Mouse (Mus musculus): ENCODE results near the gene Cyp46a1. TPM values are rescaled to one million over a fixed set of nuclear protein-coding genes. Genes with fewer than 3 reads are reported as not detected.

The Cyp46a1 gene
- total RNA-seq (2023), result not detected

GRCm38 (mm10) chr12:108333895-108334445 lies at the start of gene Cyp46a1:
Gene Cyp46a1, plus strand, starts transcription at chr12:108334381.

GRCm38 (mm10) chr12:108305812-108306794 lies 28.1 kb upstream of the Cyp46a1 start, which contains the start of gene Hhipl1:
Gene Hhipl1, plus strand, starts transcription at chr12:108306270.

GRCm38 (mm10) chr12:108370596-108371428 lies 36.6 kb downstream of the Cyp46a1 start, which contains the start of gene Eml1:
Gene Eml1, plus strand, starts transcription at chr12:108370957.

Other genes starting within 250 kb of the Cyp46a1 start
- 10 to 100 TPM; 51.0 to 54.2 TPM for gene Setd3, start 155.1 kb upstream of the Cyp46a1 start, total RNA-seq (2023)
- 10 to 100 TPM; 54.7 to 58.2 TPM for gene Ccnk, start 154.8 kb upstream of the Cyp46a1 start, total RNA-seq (2023)
- gene Ccdc85c, start 59.0 kb upstream of the Cyp46a1 start, total RNA-seq (2023), result under 1 TPM; 0.27 to 0.31 TPM
- gene Hhipl1, start 28.1 kb upstream of the Cyp46a1 start, total RNA-seq (2023), result not detected
- under 1 TPM; 0.42 to 0.46 TPM for gene Eml1, start 36.6 kb downstream of the Cyp46a1 start, total RNA-seq (2023)
- gene Evl, start 220.3 kb downstream of the Cyp46a1 start, total RNA-seq (2023), result 10 to 100 TPM; 38.6 to 56.5 TPM